Mouse (Mus musculus): ENCODE results near the gene Cdon. TPM values are rescaled to one million over a fixed set of nuclear protein-coding genes. Genes with fewer than 3 reads are reported as not detected.

Gene Cdon
- total RNA-seq, 2 experiments from 2014 or later: 7.8 to 10.5 TPM

DNA sequence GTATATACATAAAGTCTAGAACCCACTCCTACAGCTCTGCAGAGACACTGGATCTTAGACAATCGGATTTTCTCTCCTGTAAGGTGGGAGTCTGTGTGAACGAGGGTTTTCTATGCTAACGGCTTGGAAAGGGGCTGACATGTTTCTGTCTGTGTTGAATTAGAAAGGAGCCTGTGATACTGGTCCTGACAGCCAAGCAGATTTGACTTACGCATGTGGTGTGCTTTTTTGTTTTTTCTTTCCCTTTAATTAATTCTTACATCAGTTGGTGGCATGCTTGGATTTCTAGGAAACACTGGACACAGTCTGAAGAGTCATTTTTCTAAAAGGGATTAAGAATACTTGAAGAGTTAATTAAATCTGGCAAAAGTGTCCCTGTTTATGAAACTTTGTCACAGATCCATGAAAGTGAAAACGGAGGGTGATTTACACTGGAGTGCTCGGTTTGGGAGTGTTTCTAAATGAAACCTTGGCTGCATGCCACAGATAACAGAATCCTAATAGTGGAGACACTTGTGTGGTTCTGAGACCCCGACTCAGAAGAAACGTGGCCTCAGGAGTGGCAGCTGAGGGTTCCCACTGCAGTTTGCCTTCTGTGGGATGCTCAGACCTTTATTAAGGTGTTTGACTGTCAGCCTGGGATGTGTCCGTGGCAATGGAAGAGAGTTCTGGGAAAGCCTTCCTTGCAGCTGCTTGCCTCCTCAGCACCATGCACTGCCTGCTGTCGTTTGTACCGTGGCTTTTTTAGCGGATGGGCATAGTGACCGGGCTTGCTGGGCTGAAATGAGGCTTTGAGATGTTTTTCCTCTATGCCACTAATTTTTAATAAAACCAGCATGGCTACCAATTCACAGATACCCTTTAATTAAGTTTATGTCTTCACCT is 61.3 kb downstream of the Cdon start:
- DNase-seq (ENCODE audit: extremely low spot score in 1 of 2, low spot score in 2 of 2): no peak
- intact Hi-C loops (cut with DNase I): no loop called here

DNA sequence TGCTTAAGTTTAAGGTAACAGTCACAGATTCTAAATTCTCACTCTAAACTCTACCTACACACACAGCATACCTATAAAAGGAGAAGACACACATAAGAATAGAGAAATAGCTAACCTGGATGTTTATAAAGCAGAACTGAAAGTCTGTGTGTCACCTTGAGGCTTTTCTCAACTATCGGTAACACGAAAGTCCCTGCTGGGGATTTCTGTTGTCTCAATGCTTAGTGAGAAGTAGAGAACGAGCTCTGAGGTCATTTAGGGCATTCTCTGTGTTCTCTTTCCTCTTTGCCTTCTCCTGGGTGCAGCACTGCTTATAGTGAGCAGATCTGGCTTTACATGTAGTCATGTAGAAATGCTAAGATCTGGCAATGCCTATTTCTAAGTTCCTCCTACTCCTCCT is 63.0 kb downstream of the Cdon start:
- intact Hi-C loops (cut with DNase I): no loop called here
- DNase-seq (ENCODE audit: extremely low spot score in 1 of 2, low spot score in 2 of 2): no peak

DNA sequence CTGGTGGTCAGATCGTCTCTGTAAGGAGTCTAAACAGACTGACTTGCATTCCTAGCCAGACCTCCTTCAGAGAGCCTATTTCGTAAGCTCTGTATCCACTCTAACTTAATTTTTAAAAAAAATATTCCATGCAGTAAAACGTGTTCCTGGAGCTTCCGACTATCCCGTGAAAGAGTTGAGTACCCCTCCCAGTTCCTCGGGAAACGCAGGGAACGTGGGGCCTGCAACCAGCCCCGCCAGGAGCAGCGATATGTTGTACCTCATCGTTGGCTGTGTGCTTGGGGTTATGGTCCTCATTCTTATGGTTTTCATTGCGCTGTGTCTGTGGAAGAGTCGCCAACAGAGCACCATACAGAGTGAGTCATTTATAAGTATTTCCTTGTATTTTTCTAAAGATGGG is 65.7 kb downstream of the Cdon start:
- intact Hi-C loops (cut with DNase I): no loop called here
- DNase-seq (ENCODE audit: extremely low spot score in 1 of 2, low spot score in 2 of 2): no peak

DNA sequence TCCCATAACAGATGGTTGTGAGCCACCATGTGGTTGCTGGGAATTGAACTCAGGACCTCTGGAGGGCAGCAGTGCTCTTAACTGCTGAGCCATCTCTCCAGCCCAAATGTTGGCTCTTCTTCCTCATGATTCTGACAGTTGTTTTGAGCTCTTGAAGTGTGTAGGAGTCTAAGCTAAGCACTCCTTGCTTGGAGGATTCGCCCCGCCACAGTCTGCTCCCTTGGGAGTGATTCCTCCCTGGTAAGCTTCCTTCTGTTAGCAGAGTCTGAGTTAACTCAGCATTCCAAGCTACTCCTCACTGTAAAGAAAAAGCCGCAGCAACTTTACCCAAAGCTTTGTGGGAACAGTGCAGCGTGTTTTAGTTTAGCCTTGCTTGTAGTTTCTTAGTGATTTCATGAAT is 67.6 kb downstream of the Cdon start:
- intact Hi-C loops (cut with DNase I): no loop called here
- DNase-seq (ENCODE audit: extremely low spot score in 1 of 2, low spot score in 2 of 2): no peak

DNA sequence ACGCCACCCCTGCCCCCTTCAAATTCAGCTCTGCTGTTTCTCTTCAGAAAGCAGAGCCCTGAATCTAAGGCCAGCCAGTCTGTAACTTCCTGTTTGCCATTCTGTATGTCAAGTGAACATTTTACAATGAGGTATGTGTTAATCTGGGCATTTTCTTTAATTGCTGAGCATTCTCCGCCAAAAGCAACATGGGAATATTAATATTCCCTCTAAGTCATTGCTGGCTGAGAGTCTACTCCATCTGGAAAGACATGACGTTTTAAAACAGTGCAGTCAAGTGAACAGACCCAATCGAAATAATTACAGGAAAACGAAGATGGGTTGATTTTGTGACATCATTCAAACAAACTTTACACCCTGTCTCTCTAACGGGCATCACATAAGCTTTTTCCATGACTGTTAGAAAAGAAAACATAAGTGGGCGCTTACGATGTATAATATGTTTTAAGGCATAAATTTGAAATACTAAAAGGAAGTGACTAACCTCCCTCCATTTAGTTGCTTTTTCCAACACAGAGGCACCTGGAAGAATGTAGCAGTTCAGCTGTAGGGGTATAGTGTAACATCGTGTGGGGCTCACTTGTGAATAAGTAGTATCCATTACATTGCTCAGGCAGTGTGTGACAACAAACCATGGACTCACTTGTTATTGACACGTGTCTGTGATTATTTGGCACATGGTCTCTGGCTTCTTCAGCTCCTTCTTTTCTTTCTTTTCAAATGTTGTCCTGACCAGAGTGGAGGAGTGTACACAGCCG is 70.4 kb downstream of the Cdon start:
- DNase-seq (ENCODE audit: extremely low spot score in 1 of 2, low spot score in 2 of 2): no peak
- intact Hi-C loops (cut with DNase I): no loop called here

DNA sequence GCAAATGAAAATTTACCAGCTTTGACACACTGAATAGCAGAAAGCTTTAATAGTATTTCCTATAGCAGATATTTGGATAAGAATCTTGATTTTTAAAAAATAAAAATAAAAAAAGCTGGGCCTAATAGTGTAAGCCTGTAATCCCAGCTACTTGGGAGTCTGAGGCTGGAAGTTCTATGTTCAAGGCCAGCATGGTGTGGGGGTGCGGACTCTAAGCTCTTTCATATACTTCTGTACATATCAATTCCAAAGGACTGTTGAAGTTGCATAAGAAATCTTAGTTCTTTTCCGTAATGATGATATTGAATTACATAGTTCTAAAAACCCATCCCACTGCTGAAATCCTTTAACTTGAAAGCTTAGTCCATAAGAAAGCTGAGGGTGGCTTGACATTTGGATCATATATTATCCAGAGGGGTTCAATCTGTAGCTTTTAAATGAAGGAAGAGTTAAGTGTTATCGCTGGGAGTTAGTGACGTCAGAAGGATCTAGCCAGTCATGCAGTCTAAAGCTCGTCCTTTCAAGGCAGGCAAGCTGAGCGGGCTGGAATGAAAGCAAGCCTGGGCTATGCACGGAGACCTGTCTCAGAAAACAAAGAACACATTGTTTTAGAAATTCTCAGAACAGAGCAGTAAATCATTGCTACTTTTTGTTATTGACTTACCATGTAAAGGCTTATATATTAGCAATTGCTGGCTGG is 72.3 kb downstream of the Cdon start:
- intact Hi-C loops (cut with DNase I): no loop called here
- DNase-seq (ENCODE audit: extremely low spot score in 1 of 2, low spot score in 2 of 2): no peak

DNA sequence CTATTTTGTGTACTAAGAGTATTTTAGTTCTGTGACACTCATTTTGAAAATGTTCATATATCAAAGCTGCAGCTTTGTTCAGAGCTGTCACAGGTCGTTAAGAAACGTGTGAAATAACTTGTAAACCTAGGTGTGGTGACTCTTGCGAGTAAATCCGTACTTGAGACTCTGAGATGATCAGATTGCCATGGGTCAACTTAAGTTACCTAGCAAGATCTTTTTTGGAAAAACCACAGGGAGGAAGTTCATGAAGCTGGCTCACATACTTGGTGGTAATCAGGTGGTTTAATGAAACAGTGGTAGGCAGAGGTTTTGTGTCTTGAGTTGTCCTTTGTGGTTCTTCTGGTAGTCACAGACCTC is 72.8 kb downstream of the Cdon start:
- intact Hi-C loops (cut with DNase I): no loop called here
- no peak for DNase-seq (ENCODE audit: extremely low spot score in 1 of 2, low spot score in 2 of 2)

DNA sequence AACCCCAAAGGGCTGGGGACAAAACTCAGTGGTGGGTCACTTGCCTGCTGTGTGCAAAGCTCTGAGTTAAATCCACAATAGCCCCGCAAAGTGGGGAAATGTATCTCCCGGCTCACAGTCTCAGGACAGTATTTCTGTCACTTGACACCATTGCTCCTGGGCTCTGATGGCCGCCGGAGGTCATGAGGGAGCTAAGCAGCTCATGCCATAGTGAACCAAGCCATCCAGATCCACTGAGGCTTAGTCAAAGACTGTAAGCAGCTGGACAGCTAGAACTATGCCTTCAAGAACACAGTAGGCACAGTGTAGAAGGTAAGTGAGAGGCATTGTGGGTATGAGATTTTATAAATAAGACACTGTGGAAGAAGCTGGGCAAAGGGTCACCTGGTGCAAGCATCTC is 74.0 kb downstream of the Cdon start:
- intact Hi-C loops (cut with DNase I): no loop called here
- DNase-seq (ENCODE audit: extremely low spot score in 1 of 2, low spot score in 2 of 2): no peak

DNA sequence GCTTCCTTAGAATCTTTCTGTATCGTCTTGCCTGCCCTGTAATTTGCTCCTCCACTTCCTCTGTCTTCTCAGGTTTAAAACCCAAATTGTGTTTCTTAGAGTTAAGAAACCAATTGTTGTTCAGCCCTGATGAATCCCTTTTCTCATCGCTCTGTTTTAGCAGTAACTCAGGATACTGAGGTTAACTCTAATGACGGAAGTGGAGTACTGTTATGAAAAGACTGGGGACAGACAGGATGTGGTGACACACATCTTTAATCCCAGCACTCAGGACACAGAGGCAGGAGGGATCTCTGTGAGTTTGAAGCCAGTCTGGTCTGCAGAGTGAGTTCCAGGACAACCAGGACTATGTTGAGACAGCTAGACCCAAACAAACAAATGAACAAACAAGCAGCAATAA is 74.5 kb downstream of the Cdon start:
- no peak for DNase-seq (ENCODE audit: extremely low spot score in 1 of 2, low spot score in 2 of 2)
- intact Hi-C loops (cut with DNase I): no loop called here

DNA sequence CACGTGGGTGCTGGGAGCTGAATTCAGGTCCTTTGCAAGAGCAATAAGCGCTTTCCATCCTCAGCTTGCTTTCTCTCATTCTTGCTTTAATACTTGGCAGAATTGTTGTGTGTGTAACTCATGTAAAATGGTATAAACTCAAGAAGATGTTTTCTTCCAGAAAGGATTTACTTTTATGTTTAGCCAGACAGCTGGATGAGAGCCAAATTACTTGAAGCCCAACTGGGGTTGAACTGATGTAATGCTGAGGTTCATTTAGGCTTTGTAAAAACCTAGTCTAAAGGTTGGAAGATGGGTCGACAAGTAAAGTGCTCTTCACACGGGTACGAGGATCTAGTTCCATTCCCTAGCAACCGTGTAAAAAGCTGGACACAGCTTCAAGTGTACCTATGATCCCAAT is 79.0 kb downstream of the Cdon start:
- intact Hi-C loops (cut with DNase I): no loop called here
- no peak for DNase-seq (ENCODE audit: extremely low spot score in 1 of 2, low spot score in 2 of 2)

DNA sequence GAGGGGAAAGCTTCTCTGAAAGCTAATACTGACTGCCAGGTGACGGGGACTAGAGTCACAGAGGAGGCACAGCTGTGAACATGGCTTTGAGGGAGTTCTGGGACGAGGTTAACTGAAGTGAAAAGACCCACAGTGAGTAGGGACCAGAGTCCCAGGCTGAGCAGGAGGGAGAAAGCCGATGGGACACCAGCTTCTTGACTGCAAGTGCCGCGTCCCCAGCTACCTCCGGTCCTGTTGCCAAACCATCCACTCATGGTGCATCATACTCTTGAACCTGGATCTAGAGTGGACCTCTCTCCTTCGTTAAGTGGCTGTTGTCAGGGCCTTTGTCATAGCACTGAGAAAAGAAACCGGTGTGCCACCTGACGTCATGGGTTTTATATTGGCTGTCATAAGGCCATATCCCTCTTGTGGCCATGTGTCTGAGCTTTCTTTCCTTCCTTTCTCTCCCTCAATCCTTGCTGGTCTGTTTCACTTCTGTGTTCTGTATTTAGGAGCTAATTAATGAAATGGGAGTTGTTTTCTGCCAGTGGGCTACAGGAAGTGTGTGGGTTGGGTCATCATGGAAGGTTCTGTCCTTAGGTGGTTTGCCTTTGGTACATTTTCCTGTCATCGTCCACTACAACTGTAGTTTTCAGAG is 81.6 kb downstream of the Cdon start:
- DNase-seq (ENCODE audit: extremely low spot score in 1 of 2, low spot score in 2 of 2): no peak
- intact Hi-C loops (cut with DNase I): no loop called here

DNA sequence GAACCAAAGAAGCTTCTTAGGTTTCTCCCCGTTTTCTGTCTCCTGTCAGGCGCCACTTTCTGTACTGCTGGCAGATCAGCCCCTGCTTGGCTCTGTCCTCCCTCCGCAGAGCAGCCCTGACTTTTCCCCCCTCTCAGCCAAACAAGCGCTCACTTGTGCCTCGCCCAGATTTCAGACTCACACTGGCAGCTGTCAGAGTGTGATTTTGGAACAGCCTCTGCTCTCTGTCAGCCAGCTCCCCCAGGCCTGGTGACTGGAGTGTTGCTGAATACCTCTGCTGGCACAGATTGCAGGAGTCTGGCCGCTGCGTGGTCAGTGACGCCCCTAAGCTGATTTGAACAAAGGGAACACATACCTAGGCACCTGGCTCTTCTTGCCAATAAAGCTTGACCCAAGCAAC is 87.3 kb downstream of the Cdon start:
- intact Hi-C loops (cut with DNase I): no loop called here
- DNase-seq (ENCODE audit: extremely low spot score in 1 of 2, low spot score in 2 of 2): peak; percentile 31 to 40

DNA sequence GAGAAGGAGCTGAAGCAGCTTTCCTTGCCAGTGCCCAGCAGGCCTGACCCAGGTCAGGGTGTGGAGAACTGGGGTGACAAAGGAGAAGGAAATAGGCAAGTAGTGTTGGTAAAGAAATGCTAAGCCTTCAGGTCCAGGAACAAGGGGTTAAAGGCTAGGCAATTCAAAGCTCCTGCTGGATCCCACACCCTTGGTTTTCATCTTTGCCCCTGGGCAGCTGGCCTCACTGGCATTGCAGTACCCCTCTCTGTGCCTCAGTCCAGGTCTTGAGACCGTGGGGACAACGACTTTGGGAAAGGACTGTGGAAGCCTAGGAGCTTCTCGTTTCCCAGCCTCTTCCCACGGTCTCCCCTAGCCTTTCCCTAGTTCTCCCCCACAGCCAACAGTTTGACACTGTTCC is 93.0 kb downstream of the Cdon start:
- DNase-seq (ENCODE audit: extremely low spot score in 1 of 2, low spot score in 2 of 2): no peak
- intact Hi-C loops (cut with DNase I): no loop called here

DNA sequence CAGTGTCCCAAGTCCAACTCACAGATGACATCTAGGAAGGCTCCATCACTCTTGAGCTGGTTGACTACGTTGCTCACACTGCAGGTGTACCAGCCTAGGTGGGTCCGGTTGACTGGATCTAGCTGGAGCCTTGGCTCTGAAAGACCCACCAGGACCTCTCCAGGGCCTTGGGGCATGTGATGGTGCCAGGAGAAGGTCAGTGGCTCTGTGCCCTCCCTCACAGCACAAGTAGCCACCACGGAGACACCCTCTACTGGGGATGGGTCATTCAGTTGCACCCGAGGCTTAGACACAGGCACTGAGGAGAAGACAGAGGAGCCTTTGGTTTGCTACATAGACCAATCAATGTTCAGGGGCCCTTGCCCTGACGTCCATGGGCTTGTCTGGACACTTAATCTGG is 95.3 kb downstream of the Cdon start:
- intact Hi-C loops (cut with DNase I): no loop called here

DNA sequence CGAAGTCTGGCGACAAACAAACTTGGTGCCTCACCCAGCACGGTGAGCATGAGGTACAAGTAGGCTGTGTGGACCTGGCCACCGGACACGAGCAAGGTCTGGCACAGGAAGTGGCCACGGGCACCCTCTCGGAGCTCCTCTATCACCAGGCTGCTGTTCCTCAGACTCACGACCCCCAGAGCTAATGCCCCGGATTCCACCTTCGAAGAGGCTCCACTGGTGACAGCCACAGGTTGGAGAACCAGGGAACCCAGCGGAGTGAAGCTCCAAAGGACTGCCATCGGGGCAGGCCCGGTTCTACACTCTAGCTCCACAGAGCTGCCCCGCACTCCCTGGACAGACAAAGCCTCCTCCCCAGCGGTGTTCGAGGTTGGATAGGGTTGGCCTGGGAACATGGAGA is 95.8 kb downstream of the Cdon start:
- no peak for DNase-seq (ENCODE audit: extremely low spot score in 1 of 2, low spot score in 2 of 2)
- intact Hi-C loops (cut with DNase I): no loop called here

More for the DNA sequence above, 95.3 kb downstream of the Cdon start:
- no peak for DNase-seq (ENCODE audit: extremely low spot score in 1 of 2, low spot score in 2 of 2)

DNA sequence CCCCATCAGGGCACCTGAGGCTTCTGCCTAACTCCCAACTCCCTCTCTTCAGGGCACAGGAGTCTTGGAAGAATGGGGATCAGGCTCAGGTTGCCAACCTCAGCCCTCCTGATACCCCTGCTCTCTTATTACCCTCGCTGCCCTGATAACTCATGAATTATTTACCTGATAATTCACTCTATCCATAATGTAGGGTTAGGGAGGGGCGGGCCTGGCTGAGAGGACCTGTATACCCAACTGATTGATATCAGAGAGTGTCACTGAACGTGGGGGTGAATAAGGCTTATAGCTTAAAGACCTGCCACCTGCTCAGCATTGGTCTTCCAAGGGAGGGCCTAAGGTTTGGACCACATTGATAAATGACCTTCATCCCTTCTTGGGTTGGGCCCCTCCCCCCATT is 97.2 kb downstream of the Cdon start, which contains the start of gene Gm1113:
Gm1113 (minus strand) TSS at position 101 of the 400 bp plus-strand sequence.
- intact Hi-C loops (cut with DNase I): no loop called here

DNA sequence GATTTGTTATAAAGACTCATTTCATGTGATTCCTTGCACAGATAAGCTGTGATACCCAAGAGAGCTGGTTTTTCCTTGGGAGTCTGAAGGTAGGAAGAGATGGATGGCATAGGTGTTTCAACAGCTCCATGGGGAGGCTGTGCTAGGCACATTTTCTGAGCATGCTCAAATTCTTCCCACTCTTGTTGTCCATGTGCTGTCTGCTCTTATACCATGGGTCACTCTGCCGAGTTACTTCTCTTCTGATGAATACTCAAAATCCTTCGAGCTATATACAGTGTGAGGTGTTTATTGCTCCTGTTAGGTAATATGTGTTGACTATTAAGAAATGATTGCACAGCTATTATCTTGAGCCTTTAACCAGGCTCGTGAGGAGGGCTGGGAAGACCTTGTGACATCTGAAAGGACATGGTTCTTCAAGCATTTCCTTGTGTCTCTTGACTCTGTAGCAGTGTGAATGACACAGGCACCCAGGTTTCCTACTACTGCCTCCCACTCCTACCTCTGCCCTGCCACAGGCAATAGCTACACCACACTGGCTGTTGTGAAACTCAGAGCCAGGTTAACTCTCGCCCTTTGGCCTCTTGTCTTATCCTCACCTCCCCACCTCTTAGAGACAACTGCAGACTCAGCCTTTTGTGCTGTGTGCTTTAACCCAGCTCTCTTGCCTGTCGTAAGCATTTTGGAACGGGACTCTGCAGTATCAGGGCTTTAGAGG is 99.9 kb downstream of the Cdon start:
- intact Hi-C loops (cut with DNase I): loop anchor here (5.0 kb wide), 2 partner anchors 98 to 233 kb away; partner anchors contain the start of gene Cdon

More for the DNA sequence above, 97.2 kb downstream of the Cdon start, which contains the start of gene Gm1113:
- no peak for DNase-seq (ENCODE audit: extremely low spot score in 1 of 2, low spot score in 2 of 2)

DNA sequence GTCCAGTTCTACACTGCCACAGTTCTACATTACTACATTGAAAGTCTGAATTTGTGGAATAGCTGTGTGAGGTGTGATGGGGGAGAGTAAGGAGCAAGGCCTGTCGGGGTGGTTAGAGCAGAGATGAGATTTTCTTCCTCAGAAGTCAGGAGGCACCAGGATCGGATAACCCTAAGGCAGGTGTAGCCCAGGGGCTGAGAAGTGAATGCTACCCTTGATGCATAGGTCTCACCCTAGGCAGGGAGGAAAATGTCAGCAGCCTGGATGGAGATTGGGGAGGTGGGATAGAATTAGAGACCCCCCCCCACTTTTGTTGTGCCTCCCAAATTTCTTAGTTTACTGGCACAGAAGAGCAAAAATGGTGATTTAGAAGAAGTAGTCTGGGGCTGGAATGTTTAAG is 101.3 kb downstream of the Cdon start:
- intact Hi-C loops (cut with DNase I): loop anchor here (5.0 kb wide), 2 partner anchors 100 to 235 kb away; partner anchors contain the start of gene Cdon
- no peak for DNase-seq (ENCODE audit: extremely low spot score in 1 of 2, low spot score in 2 of 2)

More for the DNA sequence above, 99.9 kb downstream of the Cdon start:
- DNase-seq (ENCODE audit: extremely low spot score in 1 of 2, low spot score in 2 of 2): no peak

Measured in left cerebral cortex, postnatal 10 days (tissue).